Mouse (Mus musculus) hindbrain, embryonic 15.5 days (tissue): ENCODE measurements around the gene Hltf. TPM values are rescaled to one million over a fixed set of nuclear protein-coding genes. Genes with fewer than 3 reads are reported as not detected.
A peak's percentile ranks its signal among the peaks of the same experiment; 100 is the strongest.
"Not testable (repeated sequence)": the region's sequence is repeated elsewhere in the genome, so short reads cannot be mapped to it uniquely, and the experiment has no call there.

ENCODE experiments used
- ATAC-seq: fragments of 200-750 bp; cut with Nextera tagmentation; 2 replicates; pipeline ENCODE4 v1.8.0; 2017; ENCODE audit warnings: low read depth, moderate number of reproducible peaks, moderate TSS enrichment; ENCODE audit not compliant: low FRiP score
- H3K27ac ChIP-seq: fragments of 300-500 bp; sonication (generic); replicated peaks from 2 replicates; pipeline ENCODE4 v1.5.1; 2015; ENCODE audit warnings: mild to moderate bottlenecking, inconsistent platforms
- H3K27me3 ChIP-seq: fragments of 300-500 bp; sonication (generic); 2 replicates; pipeline ENCODE4 v1.6.1; 2015; ENCODE audit warnings: control low read depth, inconsistent platforms
- H3K36me3 ChIP-seq: fragments of 300-500 bp; sonication (generic); 2 replicates; pipeline ENCODE4 v1.6.1; 2015; ENCODE audit warnings: control low read depth, inconsistent platforms
- H3K4me1 ChIP-seq: fragments of 300-500 bp; sonication (generic); replicated peaks from 2 replicates; pipeline ENCODE4 v1.6.1; 2015; ENCODE audit warnings: control low read depth, inconsistent platforms
- H3K4me2 ChIP-seq: fragments of 300-500 bp; sonication (generic); 2 replicates; pipeline ENCODE4 v1.6.1; 2015; ENCODE audit warnings: moderate library complexity, mild to moderate bottlenecking, inconsistent platforms
- H3K4me3 ChIP-seq: fragments of 300-500 bp; sonication (generic); 2 replicates; pipeline ENCODE4 v1.5.1; 2015; ENCODE audit warnings: mild to moderate bottlenecking, inconsistent platforms
- H3K9ac ChIP-seq: fragments of 300-500 bp; sonication (generic); 2 replicates; pipeline ENCODE4 v1.6.1; 2015; ENCODE audit warnings: inconsistent platforms
- H3K9me3 ChIP-seq: fragments of 300-500 bp; sonication (generic); 2 replicates; pipeline ENCODE4 v1.6.1; 2016; ENCODE audit warnings: control low read depth, inconsistent platforms
- whole genome bisulfite sequencing: fragments of 180-500 bp; shearing (Covaris S2); methylation state at CpG from one replicate; pipeline ENCODE4 v1.1.7; 2015; 5-methylcytosine and 5-hydroxymethylcytosine counted together
- polyA plus RNA-seq: library from polyadenylated mRNA; unstranded; fragments of >200 nt; fragmentation: Nextera tagmentation; extraction: Ambion mirVana; gene quantifications from 2 replicates; pipeline ENCODE4 v1.2.1, GENCODE M21; 2015

Hltf gene
- polyA plus RNA-seq, 1 experiment from 2014 or later = 12.5 TPM

GRCm38 (mm10) chr3:20108881-20109280 is 51.3 kb downstream of the Hltf start:
- WGBS = 76% methylated on average over 5 of the region's 5 CpGs
- no peak for ATAC-seq

GRCm38 (mm10) chr3:20111913-20112312 is 54.3 kb downstream of the Hltf start:
- H3K4me3 ChIP-seq = no peak overlapping the region
- no peaks in the 10 kb centered on the region for H3K4me1 ChIP-seq
- H3K9ac ChIP-seq = no peak overlapping the region
- peaks cover 17% of the 10 kb centered on the region for H3K36me3 ChIP-seq
- WGBS = 97% methylated on average over 2 of the region's 2 CpGs
- no peak overlapping the region for H3K4me2 ChIP-seq
- H3K9me3 ChIP-seq = no peaks in the 10 kb centered on the region
- ATAC-seq = no peak
- no peaks in the 10 kb centered on the region for H3K27me3 ChIP-seq
- no peak overlapping the region for H3K27ac ChIP-seq

More at GRCm38 (mm10) chr3:20108881-20109280, 51.3 kb downstream of the Hltf start:
- Histone ChIP-seq H3K9ac (no peak overlapping the region), H3K9me3 (no peaks in the 10 kb centered on the region), H3K27ac (no peak overlapping the region), H3K4me2 (no peak overlapping the region), H3K27me3 (no peaks in the 10 kb centered on the region), H3K36me3 (peaks cover 14% of the 10 kb centered on the region), H3K4me1 (no peaks in the 10 kb centered on the region), H3K4me3 (no peak overlapping the region)

- H3K9me3 ChIP-seq = no peaks in the 10 kb centered on the region
- H3K4me1 ChIP-seq = no peaks in the 10 kb centered on the region
- no peak overlapping the region for H3K4me3 ChIP-seq
- H3K27ac ChIP-seq = no peak overlapping the region
- H3K4me2 ChIP-seq = no peak overlapping the region
- peaks cover 15% of the 10 kb centered on the region for H3K36me3 ChIP-seq
- no peaks in the 10 kb centered on the region for H3K27me3 ChIP-seq
- no peak for ATAC-seq
- no peak overlapping the region for H3K9ac ChIP-seq
- 89% methylated on average over 19 of the region's 19 CpGs for WGBS
Observed at GRCm38 (mm10) chr3:20119044-20119591, 61.5 kb downstream of the Hltf start.

- H3K4me2 ChIP-seq = no peak overlapping the region
- H3K9me3 ChIP-seq = no peaks in the 10 kb centered on the region
- no peak overlapping the region for H3K9ac ChIP-seq
- H3K4me3 ChIP-seq = no peak overlapping the region
- no peaks in the 10 kb centered on the region for H3K27me3 ChIP-seq
- 56% methylated on average over 4 of the region's 4 CpGs for WGBS
- ATAC-seq = no peak
- H3K4me1 ChIP-seq = no peaks in the 10 kb centered on the region
- no peak overlapping the region for H3K27ac ChIP-seq
- peaks cover 15% of the 10 kb centered on the region for H3K36me3 ChIP-seq
Observed at GRCm38 (mm10) chr3:20119686-20120244, 62.2 kb downstream of the Hltf start.

GRCm38 (mm10) chr3:20121582-20121981 is 64.0 kb downstream of the Hltf start:
- not testable (repeated sequence) for ATAC-seq, H3K9ac ChIP-seq, H3K27me3 ChIP-seq, H3K4me2 ChIP-seq, H3K9me3 ChIP-seq, H3K4me3 ChIP-seq, H3K4me1 ChIP-seq, H3K27ac ChIP-seq
- 93% methylated on average over 5 of the region's 5 CpGs for WGBS
- peaks cover 19% of the 10 kb centered on the region for H3K36me3 ChIP-seq

GRCm38 (mm10) chr3:20125604-20126003 is 68.0 kb downstream of the Hltf start:
- no peaks in the 10 kb centered on the region for H3K27me3 ChIP-seq
- no peak for ATAC-seq
- no peak overlapping the region for H3K4me3 ChIP-seq
- no peak overlapping the region for H3K9ac ChIP-seq
- no peak overlapping the region for H3K27ac ChIP-seq
- no peak overlapping the region for H3K4me2 ChIP-seq
- H3K4me1 ChIP-seq = no peaks in the 10 kb centered on the region
- H3K9me3 ChIP-seq = no peaks in the 10 kb centered on the region
- WGBS = 94% methylated on average over 5 of the region's 5 CpGs
- H3K36me3 ChIP-seq = peaks cover 10% of the 10 kb centered on the region; the same call in 1 of the 2 replicates

- no peaks in the 10 kb centered on the region for H3K9me3 ChIP-seq
- WGBS = 69% methylated on average over 2 of the region's 2 CpGs
- peaks cover 7% of the 10 kb centered on the region; the same call in 1 of the 2 replicates for H3K36me3 ChIP-seq
- no peaks in the 10 kb centered on the region for H3K27me3 ChIP-seq
- H3K4me1 ChIP-seq = no peaks in the 10 kb centered on the region
- H3K27ac ChIP-seq = no peak overlapping the region
- ATAC-seq = no peak
- no peak overlapping the region for H3K4me3 ChIP-seq
- H3K9ac ChIP-seq = no peak overlapping the region
- no peak overlapping the region for H3K4me2 ChIP-seq
Observed at GRCm38 (mm10) chr3:20127047-20127595, 69.5 kb downstream of the Hltf start.

GRCm38 (mm10) chr3:20129491-20129890 is 71.9 kb downstream of the Hltf start:
- Histone ChIP-seq H3K36me3 (peaks cover 7% of the 10 kb centered on the region; the same call in 1 of the 2 replicates), H3K4me2 (no peak overlapping the region), H3K27ac (no peak overlapping the region), H3K9me3 (no peaks in the 10 kb centered on the region), H3K4me1 (no peaks in the 10 kb centered on the region), H3K4me3 (no peak overlapping the region), H3K27me3 (no peaks in the 10 kb centered on the region), H3K9ac (no peak overlapping the region)
- 89% methylated on average over 5 of the region's 5 CpGs for WGBS
- ATAC-seq = no peak

GRCm38 (mm10) chr3:20130456-20131349 is 73.1 kb downstream of the Hltf start:
- H3K27me3 ChIP-seq = no peaks in the 10 kb centered on the region
- no peak overlapping the region for H3K4me3 ChIP-seq
- H3K9me3 ChIP-seq = no peaks in the 10 kb centered on the region
- H3K4me2 ChIP-seq = no peak overlapping the region
- no peak overlapping the region for H3K27ac ChIP-seq
- 0 out of 2 replicates have a peak, but pooled peaks have one; percentile 45 for ATAC-seq
- peaks cover 7% of the 10 kb centered on the region; the same call in 1 of the 2 replicates for H3K36me3 ChIP-seq
- H3K4me1 ChIP-seq = no peaks in the 10 kb centered on the region
- no peak overlapping the region for H3K9ac ChIP-seq
- 94% methylated on average over 8 of the region's 8 CpGs for WGBS

GRCm38 (mm10) chr3:20131350-20131720 is 73.7 kb downstream of the Hltf start:
- no peak overlapping the region for H3K4me2 ChIP-seq
- H3K36me3 ChIP-seq = peaks cover 3% of the 10 kb centered on the region; the same call in 1 of the 2 replicates
- no peaks in the 10 kb centered on the region for H3K27me3 ChIP-seq
- H3K9ac ChIP-seq = no peak overlapping the region
- no peak overlapping the region for H3K27ac ChIP-seq
- H3K4me3 ChIP-seq = no peak overlapping the region
- WGBS = 94% methylated on average over 2 of the region's 2 CpGs
- no peaks in the 10 kb centered on the region for H3K9me3 ChIP-seq
- H3K4me1 ChIP-seq = no peaks in the 10 kb centered on the region
- ATAC-seq = no peak

GRCm38 (mm10) chr3:20132731-20133130 is 75.1 kb downstream of the Hltf start:
- no peak for ATAC-seq
- no peak overlapping the region for H3K27ac ChIP-seq
- 87% methylated on average over 1 of the region's 1 CpGs for WGBS
- no peak overlapping the region for H3K9ac ChIP-seq
- no peaks in the 10 kb centered on the region for H3K4me1 ChIP-seq
- H3K4me3 ChIP-seq = no peak overlapping the region
- no peaks in the 10 kb centered on the region for H3K27me3 ChIP-seq
- H3K36me3 ChIP-seq = no peaks in the 10 kb centered on the region
- H3K4me2 ChIP-seq = no peak overlapping the region
- H3K9me3 ChIP-seq = no peaks in the 10 kb centered on the region

GRCm38 (mm10) chr3:20133745-20134144 is 76.1 kb downstream of the Hltf start:
- Histone ChIP-seq H3K9ac (no peak overlapping the region), H3K36me3 (no peaks in the 10 kb centered on the region), H3K27me3 (no peaks in the 10 kb centered on the region), H3K4me2 (no peak overlapping the region), H3K4me3 (no peak overlapping the region), H3K4me1 (no peaks in the 10 kb centered on the region), H3K27ac (no peak overlapping the region), H3K9me3 (no peaks in the 10 kb centered on the region)
- WGBS = 95% methylated on average over 1 of the region's 1 CpGs
- no peak for ATAC-seq
